Mouse (Mus musculus): ENCODE data around the gene Olfr288.

Gene Olfr288

GRCm38 (mm10) chr15:98195442-98195841 lies at the start of gene Olfr288:
Gene Olfr288 (minus strand): TSS chr15:98195542.
- DNase-seq = no peak

GRCm38 (mm10) chr15:98235442-98235841 lies 40.1 kb upstream of the Olfr288 start:
- no peak for DNase-seq

- no peak for DNase-seq
Observed at GRCm38 (mm10) chr15:98234350-98234749, 39.0 kb upstream of the Olfr288 start, which contains the start of gene Olfr286. Gene Olfr286 (minus strand): TSS chr15:98234450.

- DNase-seq = no peak
Observed at GRCm38 (mm10) chr15:98226096-98226495, 30.8 kb upstream of the Olfr288 start.

- no peak for DNase-seq
Observed at GRCm38 (mm10) chr15:98225610-98226009, 30.3 kb upstream of the Olfr288 start.

GRCm38 (mm10) chr15:98222377-98222776 lies 27.0 kb upstream of the Olfr288 start:
- DNase-seq = no peak

GRCm38 (mm10) chr15:98220877-98221276 lies 25.5 kb upstream of the Olfr288 start, which contains the start of the genes Gm44579 and Olfr287:
Gene Gm44579 (minus strand): TSS chr15:98220977.
Gene Olfr287 (minus strand): TSS chr15:98221056.
- DNase-seq = no peak

GRCm38 (mm10) chr15:98214130-98214529 lies 18.8 kb upstream of the Olfr288 start:
- peak; percentile 30 for DNase-seq

GRCm38 (mm10) chr15:98213336-98213870 lies 18.1 kb upstream of the Olfr288 start:
- DNase-seq = peak; percentile 52

GRCm38 (mm10) chr15:98209676-98210075 lies 14.3 kb upstream of the Olfr288 start:
- DNase-seq = no peak

GRCm38 (mm10) chr15:98184456-98184855 lies 10.9 kb downstream of the Olfr288 start:
- DNase-seq = no peak

- no peak for DNase-seq
Observed at GRCm38 (mm10) chr15:98181856-98182570, 13.3 kb downstream of the Olfr288 start.

- DNase-seq = peak; percentile 96
Observed at GRCm38 (mm10) chr15:98181132-98181711, 14.1 kb downstream of the Olfr288 start.

- DNase-seq = no peak
Observed at GRCm38 (mm10) chr15:98180567-98181131, 14.7 kb downstream of the Olfr288 start.

- no peak for DNase-seq
Observed at GRCm38 (mm10) chr15:98177320-98177719, 18.0 kb downstream of the Olfr288 start.

GRCm38 (mm10) chr15:98173821-98174220 lies 21.5 kb downstream of the Olfr288 start:
- DNase-seq = peak; percentile 68

- DNase-seq = no peak
Observed at GRCm38 (mm10) chr15:98172113-98172512, 23.2 kb downstream of the Olfr288 start.

- no peak for DNase-seq
Observed at GRCm38 (mm10) chr15:98170917-98171316, 24.4 kb downstream of the Olfr288 start.

GRCm38 (mm10) chr15:98170365-98170764 lies 25.0 kb downstream of the Olfr288 start:
- DNase-seq = no peak

- no peak for DNase-seq
Observed at GRCm38 (mm10) chr15:98168622-98169004, 26.7 kb downstream of the Olfr288 start.

- DNase-seq = peak; percentile 75
Observed at GRCm38 (mm10) chr15:98167645-98168621, 27.4 kb downstream of the Olfr288 start.

GRCm38 (mm10) chr15:98166963-98167644 lies 28.2 kb downstream of the Olfr288 start, which contains the start of gene Ccdc184:
Gene Ccdc184 (plus strand): TSS chr15:98167158.
- no peak for DNase-seq
